In the genomic region with DNA sequence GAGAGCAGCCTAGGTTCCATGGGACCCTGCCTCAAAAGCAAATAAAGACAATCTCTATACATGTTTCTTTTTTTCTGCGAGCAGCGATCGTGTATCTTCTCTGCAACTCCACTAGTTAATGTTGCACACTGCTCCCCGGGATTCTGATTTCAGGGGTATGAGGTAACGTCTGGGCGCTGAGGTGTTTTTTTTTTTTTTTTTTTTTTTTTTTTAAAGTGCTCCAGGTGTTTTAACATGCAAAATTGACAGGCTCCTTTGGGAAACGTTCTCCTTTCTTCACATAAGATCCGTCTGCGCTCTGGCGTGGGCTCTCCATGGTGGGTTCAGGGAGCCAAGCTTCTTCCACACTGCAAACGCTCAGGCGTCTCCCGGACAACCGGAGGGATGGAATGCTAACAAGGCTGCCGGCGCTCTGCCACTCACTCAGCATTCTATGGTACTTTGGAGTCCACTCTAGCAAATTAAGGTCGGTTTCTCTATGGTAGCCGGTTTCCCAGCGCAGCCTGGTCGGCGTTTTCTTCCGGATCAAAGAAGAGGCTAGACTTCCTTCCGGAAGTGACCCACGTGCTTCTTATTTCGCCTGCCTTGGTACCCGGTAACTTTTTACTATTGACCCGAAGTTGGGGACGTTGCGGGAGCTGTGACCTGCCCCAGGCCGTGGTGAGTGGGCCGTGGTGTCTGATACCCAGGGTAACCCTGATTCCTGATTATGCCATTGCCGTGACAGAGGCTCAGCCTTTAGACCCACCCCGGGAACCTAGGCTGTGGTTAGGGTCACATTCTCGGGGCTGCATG, we compare ENCODE assay signal across 8 mouse cellular contexts. TPM values are rescaled to one million over a fixed set of nuclear protein-coding genes. Genes with fewer than 3 reads are reported as not detected.
DNase-seq lines count a peak whose midpoint lies in the region; ATAC-seq and TF ChIP-seq lines count a peak whose summit lies in the region.

TSS of gene Timm10 (plus strand) at position 510 of the 795 bp plus-strand sequence.

- no peaks in the 10 kb centered on the region for H3K9me3 ChIP-seq in hindbrain, postnatal 0 days (ENCODE audit: low read length)

- H3K4me1 ChIP-seq in hindbrain, postnatal 0 days (ENCODE audit: insufficient read depth, low read length): no peaks in the 10 kb centered on the region; the same call in 1 of the 2 replicates

- peak; percentile 97 for DNase-seq in ZHBTc4 (ENCODE audit: low read depth, low spot score)
- DNase-seq in gastrocnemius, adult 2 months: peak; percentile 89
- DNase-seq in hindbrain, postnatal 0 days (ENCODE audit: low spot score): peak; percentile 96
- peak; percentile 82 to 87 for DNase-seq in left cerebral cortex, adult 2 months (ENCODE audit: extremely low spot score in 1 of 2, low spot score in 2 of 2)
- DNase-seq in right cerebral cortex, adult 2 months (ENCODE audit: low spot score in 2 of 2): peak; percentile 89
- DNase-seq in urinary bladder, postnatal 14 days (ENCODE audit: low spot score): peak; percentile 82

- peak within 1 kb of the TSS; percentile 77 for H3K9ac ChIP-seq in hindbrain, postnatal 0 days (replicated peaks; ENCODE audit: low read length)

- WGBS in hindbrain, postnatal 0 days: under 1% methylated on average over 34 of the region's 34 CpGs

- peak within 1 kb of the TSS; percentile 100 for H3K4me2 ChIP-seq in hindbrain, postnatal 0 days (ENCODE audit: low read depth, low read length)

- peak; percentile 92 for ATAC-seq in common myeloid progenitor, adult 5-6 weeks (replicated peaks; ENCODE audit: low read depth, poor library complexity, severe bottlenecking)
- peak; percentile 93 for ATAC-seq in hindbrain, postnatal 0 days
- peak; percentile 91 for ATAC-seq in megakaryocyte, adult 5-6 weeks (ENCODE audit: poor library complexity, severe bottlenecking)

- no peaks in the 10 kb centered on the region for H3K27me3 ChIP-seq in hindbrain, postnatal 0 days (ENCODE audit: insufficient read depth, low read length)

- intact Hi-C loops in gastrocnemius, adult 2 months (cut with DNase I): no loop called here
- intact Hi-C loops in left cerebral cortex, adult 2 months (cut with DNase I): no loop called here

- peak within 1 kb of the TSS; percentile 79 for H3K4me3 ChIP-seq in gastrocnemius, adult 2 months
- peak within 1 kb of the TSS; percentile 74 for H3K4me3 ChIP-seq in hindbrain, postnatal 0 days (ENCODE audit: low read length)
- H3K4me3 ChIP-seq in left cerebral cortex, adult 2 months: peak within 1 kb of the TSS; percentile 62

- peak within 1 kb of the TSS; percentile 91 for H3K27ac ChIP-seq in gastrocnemius, adult 2 months
- H3K27ac ChIP-seq in hindbrain, postnatal 0 days: peak within 1 kb of the TSS; percentile 58
- H3K27ac ChIP-seq in left cerebral cortex, adult 2 months: peak within 1 kb of the TSS; percentile 66

- H3K36me3 ChIP-seq in hindbrain, postnatal 0 days (ENCODE audit: insufficient read depth, low read length): 0 out of 2 replicates have a peak, but pooled peaks cover 10% of the 10 kb centered on the region

- no peak for TF ChIP-seq CTCF in gastrocnemius, adult 2 months (IDR thresholded peaks at IDR 0.05)
- TF ChIP-seq CTCF in hindbrain, postnatal 0 days (IDR thresholded peaks at IDR 0.05; ENCODE audit: low read depth): no peak
- no peak for TF ChIP-seq CTCF in left cerebral cortex, adult 2 months (IDR thresholded peaks at IDR 0.05)

RNA-seq across cellular contexts. Expression of gene Timm10, which starts in this region (rescaled TPM):
- 43.7 and 48.9 TPM in 2 replicates for total RNA-seq in common myeloid progenitor, adult 5-6 weeks (2017)
- 10 to 100 TPM; 42.0 to 57.7 TPM for total RNA-seq in gastrocnemius, adult 2 months (2021)
- 44.5 and 57.3 TPM in 2 replicates for total RNA-seq in hindbrain, postnatal 0 days (2014; rRNA removed)
- polyA plus RNA-seq in hindbrain, postnatal 0 days (2015; fragmentation: Nextera tagmentation; extraction: Ambion mirVana): 82.5 and 91.7 TPM in 2 replicates
- total RNA-seq in left cerebral cortex, adult 2 months (2021): 10 to 100 TPM; 49.1 to 51.3 TPM
- total RNA-seq in megakaryocyte, adult 5-6 weeks (2015): 17.7 and 18.6 TPM in 2 replicates
- total RNA-seq in megakaryocyte, adult 5-6 weeks (2017): 14.2 and 19.8 TPM in 2 replicates

Comparison
In these comparisons a context has a peak if more than half of its experiments do, and no peak if none do; other contexts are left out.
1. Peak in every context shown above with its lines: DNase-seq, ATAC-seq, H3K4me3 ChIP-seq and H3K27ac ChIP-seq.